Mouse (Mus musculus) CH12.LX (cell line): ENCODE measurements around the gene Dnajc13. TPM values are rescaled to one million over a fixed set of nuclear protein-coding genes. Genes with fewer than 3 reads are reported as not detected.

Experiments used
- DNase-seq: peaks from one replicate; pipeline ENCODE4 v3.0.0-alpha.2; 2013; ENCODE audit errors: extremely low read depth
- H3K27ac ChIP-seq: 2 replicates; pipeline ENCODE4 v1.5.1; 2012; ENCODE audit warnings: low read depth, mild to moderate bottlenecking, control low read depth, moderate library complexity; ENCODE audit not compliant: insufficient read depth
- H3K27me3 ChIP-seq: replicated peaks from 2 replicates; pipeline ENCODE3; 2012; ENCODE audit warnings: inconsistent platforms
- H3K36me3 ChIP-seq, 2 experiments: replicated peaks in 1 of 2; 2 replicates each; pipeline versions ENCODE3 to v1.6.1; 2012; ENCODE audit warnings: inconsistent platforms in 1 of 2, low read length in 1 of 2, mild to moderate bottlenecking in 1 of 2, mixed read lengths in 1 of 2, moderate library complexity in 1 of 2; ENCODE audit not compliant: control insufficient read depth in 1 of 2, insufficient read depth in 1 of 2
- H3K4me1 ChIP-seq, 2 experiments: 2 replicates each; pipeline ENCODE4 v1.6.1; 2012; ENCODE audit warnings: inconsistent platforms in 1 of 2, moderate library complexity in 1 of 2; ENCODE audit not compliant: insufficient read depth in 2 of 2, control insufficient read depth in 1 of 2
- H3K4me2 ChIP-seq: 2 replicates; pipeline ENCODE4 v1.6.1; 2012; ENCODE audit warnings: low read depth, mild to moderate bottlenecking, control low read depth; ENCODE audit not compliant: poor library complexity, insufficient read depth, severe bottlenecking
- H3K4me3 ChIP-seq, 3 experiments: fragments of 150-350 bp in 1 of 3; sonication (generic) in 1 of 3; replicated peaks in 1 of 3; 2 replicates each; pipeline versions ENCODE3 to v1.5.1; 2011 to 2012; ENCODE audit warnings: low read depth in 2 of 3, low read length in 2 of 3, mild to moderate bottlenecking in 2 of 3, moderate library complexity in 2 of 3, control low read depth in 1 of 3, improper control_type of control experiment in 1 of 3, inconsistent platforms in 1 of 3, mixed read lengths in 1 of 3; ENCODE audit not compliant: poor library complexity in 1 of 3
- H3K79me2 ChIP-seq: replicated peaks from 2 replicates; pipeline ENCODE4 v1.6.1; 2012; ENCODE audit warnings: mild to moderate bottlenecking, moderate library complexity; ENCODE audit not compliant: control insufficient read depth, poor library complexity, insufficient read depth, severe bottlenecking; ENCODE audit errors: extremely low read depth
- H3K9ac ChIP-seq: 2 replicates; pipeline ENCODE4 v1.6.1; 2012; ENCODE audit warnings: low read depth, mild to moderate bottlenecking, control low read depth, moderate library complexity; ENCODE audit not compliant: insufficient read depth
- H3K9me3 ChIP-seq: replicated peaks from 2 replicates; pipeline ENCODE3; 2012; ENCODE audit warnings: low read length, inconsistent platforms, mixed read lengths
- BHLHE40 ChIP-seq: IDR thresholded peaks from 2 replicates; pipeline ENCODE4 v1.6.1; 2011; ENCODE audit warnings: mild to moderate bottlenecking, low read depth, low read length, improper control_type of control experiment
- CHD2 ChIP-seq: IDR thresholded peaks from 2 replicates; pipeline ENCODE4 v1.6.1; 2011; ENCODE audit warnings: low read length, improper control_type of control experiment
- E2F4 ChIP-seq: IDR thresholded peaks from 2 replicates; pipeline ENCODE4 v1.6.1; 2011; ENCODE audit warnings: low read depth, low read length, improper control_type of control experiment; ENCODE audit not compliant: insufficient replicate concordance
- EP300 ChIP-seq: IDR thresholded peaks from 2 replicates; pipeline ENCODE4 v1.6.1; 2011; ENCODE audit warnings: low read length, improper control_type of control experiment
- GABPA ChIP-seq: IDR thresholded peaks from 2 replicates; pipeline ENCODE4 v1.6.1; 2012; ENCODE audit warnings: low read depth, low read length, improper control_type of control experiment, inconsistent platforms; ENCODE audit not compliant: insufficient replicate concordance
- IRF4 ChIP-seq: IDR thresholded peaks from 2 replicates; pipeline ENCODE4 v1.6.1; 2014; ENCODE audit warnings: low read depth, mild to moderate bottlenecking, inconsistent platforms, low read length, improper control_type of control experiment
- JUN ChIP-seq: IDR thresholded peaks from 2 replicates; pipeline ENCODE4 v1.6.1; 2011; ENCODE audit warnings: low read depth, mild to moderate bottlenecking, low read length, improper control_type of control experiment, moderate library complexity; ENCODE audit not compliant: insufficient read depth
- JUND ChIP-seq: conservative IDR thresholded peaks from 2 replicates; pipeline ENCODE4 v1.6.1; 2011; ENCODE audit warnings: low read depth, low read length, improper control_type of control experiment
- MAFK ChIP-seq: IDR thresholded peaks from 2 replicates; pipeline ENCODE4 v1.6.1; 2011; ENCODE audit warnings: low read length, improper control_type of control experiment; ENCODE audit not compliant: insufficient replicate concordance
- MAX ChIP-seq: IDR thresholded peaks from 2 replicates; pipeline ENCODE4 v1.6.1; 2011; ENCODE audit warnings: low read length, improper control_type of control experiment
- MEF2A ChIP-seq: IDR thresholded peaks from 2 replicates; pipeline ENCODE4 v1.6.1; 2014; ENCODE audit warnings: low read depth, mild to moderate bottlenecking, inconsistent platforms, low read length, improper control_type of control experiment, borderline replicate concordance
- MXI1 ChIP-seq: IDR thresholded peaks from 2 replicates; pipeline ENCODE4 v1.6.1; 2011; ENCODE audit warnings: mild to moderate bottlenecking, low read depth, low read length, improper control_type of control experiment
- NELFE ChIP-seq: IDR thresholded peaks from 2 replicates; pipeline ENCODE4 v1.6.1; 2011; ENCODE audit warnings: low read depth, low read length, improper control_type of control experiment
- NRF1 ChIP-seq: IDR thresholded peaks from 2 replicates; pipeline ENCODE4 v1.6.1; 2014; ENCODE audit warnings: low read depth, mild to moderate bottlenecking, inconsistent platforms, low read length, improper control_type of control experiment, moderate library complexity
- PAX5 ChIP-seq: IDR thresholded peaks from 2 replicates; pipeline ENCODE4 v1.6.1; 2012; ENCODE audit warnings: low read length, inconsistent platforms, mixed read lengths
- POLR2A ChIP-seq: IDR thresholded peaks from 2 replicates; pipeline ENCODE4 v1.6.1; 2011; ENCODE audit warnings: low read depth, mild to moderate bottlenecking, improper control_type of control experiment, low read length
- POLR2AphosphoS2 ChIP-seq: IDR thresholded peaks from 2 replicates; pipeline ENCODE4 v1.6.1; 2011; ENCODE audit warnings: low read depth, low read length, improper control_type of control experiment
- RCOR1 ChIP-seq: conservative IDR thresholded peaks from 2 replicates; pipeline ENCODE4 v1.6.1; 2012; ENCODE audit warnings: low read depth, mild to moderate bottlenecking, inconsistent platforms, low read length, improper control_type of control experiment
- SIN3A ChIP-seq: IDR thresholded peaks from 2 replicates; pipeline ENCODE4 v1.6.1; 2012; ENCODE audit warnings: low read length, improper control_type of control experiment, inconsistent platforms
- SMC3 ChIP-seq: IDR thresholded peaks from 2 replicates; pipeline ENCODE4 v1.6.1; 2011; ENCODE audit warnings: low read depth, low read length, improper control_type of control experiment
- TCF12 ChIP-seq: IDR thresholded peaks from 2 replicates; pipeline ENCODE4 v1.6.1; 2014; ENCODE audit warnings: low read depth, mild to moderate bottlenecking, inconsistent platforms, low read length, improper control_type of control experiment
- UBTF ChIP-seq: IDR thresholded peaks from 2 replicates; pipeline ENCODE4 v1.6.1; 2012; ENCODE audit warnings: low read depth, mild to moderate bottlenecking, inconsistent platforms, low read length, improper control_type of control experiment, moderate library complexity
- USF1 ChIP-seq: IDR thresholded peaks from 2 replicates; pipeline ENCODE4 v1.6.1; 2014; ENCODE audit warnings: low read depth, mild to moderate bottlenecking, inconsistent platforms, low read length, improper control_type of control experiment
- USF2 ChIP-seq: conservative IDR thresholded peaks from 2 replicates; pipeline ENCODE4 v1.6.1; 2011; ENCODE audit warnings: low read depth, low read length, improper control_type of control experiment
- ZC3H11A ChIP-seq: IDR thresholded peaks from 2 replicates; pipeline ENCODE4 v1.6.1; 2012; ENCODE audit warnings: low read depth, mild to moderate bottlenecking, inconsistent platforms, low read length, improper control_type of control experiment
- ZKSCAN1 ChIP-seq: IDR thresholded peaks from 2 replicates; pipeline ENCODE4 v1.6.1; 2012; ENCODE audit warnings: low read depth, inconsistent platforms, low read length, improper control_type of control experiment, borderline replicate concordance
- ZMIZ1 ChIP-seq: IDR thresholded peaks from 2 replicates; pipeline ENCODE4 v1.6.1; 2012; ENCODE audit warnings: low read depth, mild to moderate bottlenecking, inconsistent platforms, low read length, improper control_type of control experiment
- dilution Hi-C: fragments of 300-500 bp; cut with MboI; formaldehyde crosslinking; loops from 2 replicates; pipeline ENCODE4 v1.14.3; 2020; ENCODE audit warnings: low sequenced_read_pairs; ENCODE audit not compliant: extremely low pct_unique_long_range_greater_than_20kb, extremely low pct_ligation_motif_present
- in situ Hi-C: fragments of 300-500 bp; cut with MboI; formaldehyde crosslinking; loops from 3 replicates; pipeline ENCODE4 v1.14.3; 2019; ENCODE audit warnings: low sequenced_read_pairs, low pct_ligation_motif_present, low pct_unique_long_range_greater_than_20kb, mixed read lengths
- polyA plus RNA-seq: library from polyadenylated mRNA; unstranded; fragments of >175 nt; gene quantifications from 2 replicates; pipeline ENCODE4 v1.2.1, GENCODE M21; 2012; ENCODE audit warnings: low read depth; ENCODE audit not compliant: insufficient read length
- total RNA-seq, 2 experiments: library from RNA; depleted of rRNA; stranded (reverse); fragments of 300-350 nt in 1 of 2; fragments of >200 nt in 1 of 2; gene quantifications; 2 replicates each; pipeline ENCODE4 v1.2.3; 2012 to 2014

Gene Dnajc13
- total and polyA plus RNA-seq, 3 experiments, result 30.1 to 51.9 (median 30.4) TPM

DNA sequence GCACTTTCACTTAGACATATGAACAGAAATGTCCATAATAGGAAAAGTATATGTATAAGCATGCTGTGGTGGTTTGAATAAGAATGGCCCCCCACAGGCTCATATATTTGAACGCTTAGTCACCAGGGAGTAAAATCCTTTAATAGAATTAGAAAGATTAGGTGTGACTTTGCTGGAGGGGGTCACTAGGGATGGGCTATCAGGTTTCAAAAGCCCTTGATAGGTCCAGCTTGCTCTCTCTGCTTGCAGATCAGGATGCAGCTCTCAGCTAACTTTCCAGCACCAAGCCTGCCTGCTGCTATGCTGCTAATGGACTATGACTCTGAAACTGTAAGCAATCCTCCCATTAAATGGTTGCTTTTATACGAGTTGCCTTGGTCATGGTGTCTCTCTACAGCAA, 68.2 kb downstream of the Dnajc13 start:
- no peak overlapping the region for H3K9ac ChIP-seq
- DNase-seq, result no peak
- TF ChIP-seq MEF2A (no peak), ZKSCAN1 (no peak), ZC3H11A (no peak), SMC3 (no peak), JUND (no peak), MAFK (no peak), E2F4 (no peak), IRF4 (no peak), TCF12 (no peak), MAX (no peak), MXI1 (no peak), ZMIZ1 (no peak), SIN3A (no peak), JUN (no peak), RCOR1 (no peak)
- TF ChIP-seq, all 38 proteins: peak for 0
- dilution Hi-C loops (no loop called here), in situ Hi-C loops (no loop called here)
- Histone ChIP-seq H3K4me2 (no peak overlapping the region), H3K36me3 (peaks cover 49 to 86% of the 10 kb centered on the region in 2 experiments), H3K79me2 (no peaks in the 10 kb centered on the region), H3K4me3 (no peak overlapping the region), H3K27me3 (no peaks in the 10 kb centered on the region), H3K9me3 (no peaks in the 10 kb centered on the region), H3K27ac (no peak overlapping the region), H3K4me1 (no peaks in the 10 kb centered on the region)

DNA sequence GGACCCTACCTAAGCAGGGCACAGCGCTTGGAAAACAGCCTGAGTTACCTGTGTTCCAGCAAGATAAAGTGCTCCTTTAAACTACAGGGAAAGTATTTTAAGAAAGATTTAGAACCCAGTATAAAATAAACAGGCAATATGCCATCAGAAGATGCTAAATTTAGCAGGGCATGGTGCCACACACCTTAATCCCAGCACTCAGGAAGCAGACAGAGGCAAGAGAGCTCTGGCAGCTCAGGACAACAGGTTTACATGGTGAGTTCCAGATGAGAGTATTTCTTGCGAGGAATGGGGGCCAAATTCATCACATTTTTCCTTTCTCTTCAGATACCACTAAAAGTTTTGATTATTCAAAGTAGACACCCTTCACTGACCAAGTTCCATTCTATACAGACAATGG, 68.8 kb downstream of the Dnajc13 start:
- Histone ChIP-seq H3K27ac (no peak overlapping the region), H3K79me2 (no peaks in the 10 kb centered on the region), H3K9me3 (no peaks in the 10 kb centered on the region), H3K4me2 (no peak overlapping the region), H3K27me3 (no peaks in the 10 kb centered on the region), H3K36me3 (peaks cover 45 to 88% of the 10 kb centered on the region in 2 experiments), H3K4me1 (no peaks in the 10 kb centered on the region), H3K4me3 (no peak overlapping the region), H3K9ac (no peak overlapping the region)
- DNase-seq, result no peak
- in situ Hi-C loops (no loop called here), dilution Hi-C loops (no loop called here)
- TF ChIP-seq POLR2AphosphoS2, result no peak
- no peak for TF ChIP-seq E2F4
- TF ChIP-seq USF2, result no peak
- TF ChIP-seq MAFK, result no peak
- no peak for TF ChIP-seq BHLHE40
- no peak for TF ChIP-seq UBTF
- no peak for TF ChIP-seq EP300
- TF ChIP-seq PAX5, result no peak
- no peak for TF ChIP-seq USF1
- no peak for TF ChIP-seq SMC3
- no peak for TF ChIP-seq ZC3H11A
- no peak for TF ChIP-seq POLR2A
- TF ChIP-seq TCF12, result no peak
- TF ChIP-seq MEF2A, result no peak
- no peak for TF ChIP-seq CHD2
- TF ChIP-seq NELFE, result no peak
- TF ChIP-seq NRF1, result no peak
- TF ChIP-seq GABPA, result no peak
- no peak for TF ChIP-seq MAX
